In the genomic region with DNA sequence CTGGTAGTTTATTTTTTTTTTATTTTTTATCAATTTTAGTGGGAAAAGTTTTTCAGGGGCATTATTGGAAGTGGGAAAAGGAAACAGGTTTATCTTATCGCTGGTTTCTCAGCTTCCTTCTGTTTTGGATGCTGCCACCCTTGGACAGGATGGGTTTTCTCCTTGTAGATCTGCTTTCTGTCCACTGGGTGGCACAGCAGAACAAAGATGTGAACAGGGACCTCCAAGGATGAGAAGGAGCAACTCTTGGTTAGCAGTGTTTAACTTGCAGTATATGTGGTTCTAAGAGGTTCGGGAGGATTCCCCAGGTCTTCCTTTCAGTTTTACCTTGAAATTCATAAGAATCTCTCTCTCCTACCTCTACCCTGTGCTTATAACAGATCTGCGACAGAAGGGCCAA, we compare ENCODE assay signal across 8 mouse cellular contexts.
DNase-seq lines count a peak whose midpoint lies in the region; ATAC-seq and TF ChIP-seq lines count a peak whose summit lies in the region.

No protein-coding gene starts in this region.

- no peak overlapping the region for H3ac ChIP-seq in C2C12 (ENCODE audit: control insufficient read depth, insufficient read length, low read depth)

- H3K27me3 ChIP-seq in heart, postnatal 0 days (ENCODE audit: control insufficient read depth, insufficient read depth, low read length): no peaks in the 10 kb centered on the region
- no peaks in the 10 kb centered on the region for H3K27me3 ChIP-seq in C2C12 (ENCODE audit: control insufficient read depth, insufficient read depth, insufficient read length)

- H3K79me3 ChIP-seq in C2C12 (ENCODE audit: low read depth): no peaks in the 10 kb centered on the region

- H3K4me1 ChIP-seq in heart, postnatal 0 days (ENCODE audit: control insufficient read depth, insufficient read depth): no peaks in the 10 kb centered on the region

- no peak for ATAC-seq in heart, postnatal 0 days (ENCODE audit: insufficient read depth, low read depth)
- ATAC-seq in granulocyte monocyte progenitor cell, adult 5-6 weeks (replicated peaks; ENCODE audit: poor library complexity, severe bottlenecking): peak; percentile 72

- peak; percentile 70 for TF ChIP-seq CTCF in heart, postnatal 0 days (IDR thresholded peaks at IDR 0.05; ENCODE audit: low read depth)
- TF ChIP-seq CTCF in C2C12 (IDR thresholded peaks at IDR 0.05; ENCODE audit: control insufficient read depth, insufficient read depth, insufficient read length): peak; percentile 30

- H3K4me2 ChIP-seq in heart, postnatal 0 days (ENCODE audit: low read depth, low read length): no peak overlapping the region

- no peaks in the 10 kb centered on the region for H3K36me3 ChIP-seq in heart, postnatal 0 days (replicated peaks; ENCODE audit: control insufficient read depth, insufficient read depth, low read length)
- no peaks in the 10 kb centered on the region for H3K36me3 ChIP-seq in C2C12 (ENCODE audit: control insufficient read depth, insufficient read depth)

- peak; percentile 34 for DNase-seq in heart, postnatal 0 days (ENCODE audit: low spot score)
- DNase-seq in heart, postnatal 36 days: no peak
- peak; percentile 48 to 52 for DNase-seq in cerebellum, adult 18-20 months
- peak; percentile 33 for DNase-seq in lung, postnatal 10 days
- peak; percentile 24 for DNase-seq in thymus, postnatal 4 days
- DNase-seq in layer of hippocampus, adult 9-11 months: no peak

- H3K9ac ChIP-seq in heart, postnatal 0 days (replicated peaks; ENCODE audit: low read depth, low read length): no peak overlapping the region

- 50% methylated on average over 3 of the region's 3 CpGs for WGBS in heart, postnatal 0 days

- H3K4me3 ChIP-seq in heart, postnatal 0 days (ENCODE audit: low read depth, low read length): no peak overlapping the region
- H3K4me3 ChIP-seq in C2C12 (ENCODE audit: insufficient read depth, poor library complexity, severe bottlenecking): no peak overlapping the region

- no peak overlapping the region for H3K27ac ChIP-seq in heart, postnatal 0 days (ENCODE audit: low read depth)

- intact Hi-C loops in heart, postnatal 36 days (cut with DNase I): loop anchor here (5.0 kb wide), 3 partner anchors 738 to 1028 kb away; no protein-coding TSS in a partner anchor

- H3K79me2 ChIP-seq in C2C12 (ENCODE audit: control insufficient read depth, insufficient read depth): no peaks in the 10 kb centered on the region

- no peak for TF ChIP-seq EP300 in heart, postnatal 0 days (IDR thresholded peaks at IDR 0.05; ENCODE audit: low read depth)

- H3K9me3 ChIP-seq in heart, postnatal 0 days (replicated peaks; ENCODE audit: control insufficient read depth, low read length): no peaks in the 10 kb centered on the region

TF ChIP-seq in C2C12, 6 proteins besides CTCF, POLR2A, EP300 and RAD21:
- TF ChIP-seq USF1 (IDR thresholded peaks at IDR 0.05; ENCODE audit: low read depth) (no peak), CEBPB (IDR thresholded peaks at IDR 0.05; ENCODE audit: low read depth) (no peak), MYOD1 (IDR thresholded peaks at IDR 0.05; ENCODE audit: control insufficient read depth, insufficient read length, low read depth) (no peak), FOSL1 (IDR thresholded peaks at IDR 0.05; ENCODE audit: insufficient read depth, low read length, poor library complexity, severe bottlenecking) (no peak), MYOG (IDR thresholded peaks at IDR 0.05; ENCODE audit: control insufficient read depth, extremely low read depth, insufficient read length) (no peak), MAX (IDR thresholded peaks at IDR 0.05) (no peak)

Comparison
In these comparisons a context has a peak if more than half of its experiments do, and no peak if none do; other contexts are left out.
1. DNase-seq: peak in heart, postnatal 0 days (single experiment), cerebellum, adult 18-20 months (2 of 2), lung, postnatal 10 days (single experiment) and thymus, postnatal 4 days (single experiment); none in heart, postnatal 36 days (0 of 2) and layer of hippocampus, adult 9-11 months (single experiment).